Mouse (Mus musculus) liver, embryonic 14.5 days (tissue): Measurements from ENCODE around the gene Gm36028.

Experiments used
- CTCF ChIP-seq: IDR thresholded peaks from 2 replicates; pipeline ENCODE4 v1.5.1; 2016; ENCODE audit warnings: antibody characterized with exemption, low read depth, control low read depth
- EP300 ChIP-seq: IDR thresholded peaks from 2 replicates; pipeline ENCODE4 v1.6.1; 2016; ENCODE audit warnings: antibody characterized with exemption, low read depth

DNA sequence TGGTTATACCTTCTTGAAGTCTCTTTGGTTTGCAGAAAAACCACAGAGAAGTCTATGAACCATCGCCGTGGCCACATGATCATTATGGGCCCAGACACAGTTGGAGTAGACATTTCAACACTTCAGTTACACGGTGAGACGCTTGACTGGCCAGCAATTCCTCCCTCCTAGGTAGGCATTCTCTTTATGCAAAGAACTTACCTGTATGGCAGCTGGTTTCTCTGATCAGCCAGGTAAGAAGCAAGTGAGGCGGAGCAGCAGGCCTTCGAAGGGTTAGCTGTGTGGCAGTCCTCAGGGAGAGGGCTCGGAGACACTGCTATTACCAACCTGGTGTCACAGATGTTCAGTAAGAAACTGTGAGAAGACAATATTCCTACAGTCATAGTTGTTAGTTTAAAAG lies 733 bp downstream of the Gm36028 start:
- TF ChIP-seq EP300 (no peak), CTCF (no peak)
